Mouse (Mus musculus): ENCODE measurements around the gene B3gnt6.

GRCm38 (mm10) chr7:98173408-98173807, 25.9 kb downstream of the B3gnt6 start:
- TF ChIP-seq POLR2A (IDR thresholded peaks at IDR 0.05; ENCODE audit: insufficient read length, low read depth) (no peak), TCF12 (IDR thresholded peaks at IDR 0.05; ENCODE audit: insufficient read depth, poor library complexity, severe bottlenecking) (no peak), POLR2AphosphoS2 (IDR thresholded peaks at IDR 0.05; ENCODE audit: insufficient read length, low read depth) (no peak), E2F4 (IDR thresholded peaks at IDR 0.05; ENCODE audit: insufficient read depth) (no peak), MYOG (IDR thresholded peaks at IDR 0.05; ENCODE audit: control insufficient read depth in 1 of 3, insufficient read depth in 1 of 3, insufficient read length in 2 of 3, low read depth in 2 of 3) (no peak)

All from myocyte (in vitro differentiated cells).